In genomic region chr4:117109330-117109729, GRCm38 (mm10) we compare ENCODE assay signal across 24 mouse cellular contexts. TPM values are rescaled to one million over a fixed set of nuclear protein-coding genes. Genes with fewer than 3 reads are reported as not detected.
"Had no signal": no experiment of that assay in that cellular context is flagged by ENCODE, and none has a peak within 500 bp of the region (broad histone marks: within the 10 kb centered on the region; RNA-seq: fewer than 3 reads in every experiment).

No protein-coding gene starts in this region.

- H3K4me2 ChIP-seq: lung, embryonic 15.5 days; midbrain, embryonic 12.5 days; neural tube, embryonic 12.5 days had no signal

- H3K4me3 ChIP-seq: lung, embryonic 15.5 days; megakaryocyte, embryonic 14.5 days; midbrain, embryonic 12.5 days; neural tube, embryonic 12.5 days had no signal

- H3K9ac ChIP-seq: liver, postnatal 0 days; lung, embryonic 15.5 days; midbrain, embryonic 12.5 days; neural tube, embryonic 12.5 days had no signal

- H3K4me1 ChIP-seq: midbrain, embryonic 12.5 days; neural tube, embryonic 12.5 days had no signal

- H3K9me3 ChIP-seq: lung, embryonic 15.5 days; megakaryocyte, embryonic 14.5 days; midbrain, embryonic 12.5 days; neural tube, embryonic 12.5 days had no signal

- ATAC-seq: liver, postnatal 0 days; lung, postnatal 0 days; midbrain, embryonic 16.5 days had no signal

- H3K27ac ChIP-seq: lung, embryonic 15.5 days; macrophage; midbrain, embryonic 12.5 days; neural tube, embryonic 12.5 days had no signal

- H3K27me3 ChIP-seq: lung, embryonic 15.5 days; neural tube, embryonic 12.5 days had no signal

- DNase-seq: liver, postnatal 0 days; lung, adult 2 months; lung, postnatal 14 days; lung, postnatal 36 days; midbrain, embryonic 14.5 days; retina, postnatal 1 day; right cerebral cortex, adult 18-20 months; right cerebral cortex, postnatal 25 days; right cerebral cortex, postnatal 4 days; thymus, adult 18-20 months; thymus, postnatal 14 days; thymus, postnatal 36 days had no signal

RNA-seq across cellular contexts. Expression of gene Ptch2, which starts 13.5 kb away (rescaled TPM):
- total RNA-seq: monocyte, adult 5-6 weeks had no signal
- polyA plus RNA-seq: macrophage had no signal

RNA-seq across cellular contexts. Expression of gene Tctex1d4, which starts 17.3 kb away (rescaled TPM):
- total RNA-seq: megakaryocyte progenitor cell, adult 5-6 weeks; monocyte, adult 5-6 weeks; neutrophil, adult 5-6 weeks had no signal
- polyA plus RNA-seq: liver, postnatal 0 days; midbrain, embryonic 12.5 days; midbrain, embryonic 14.5 days; neural tube, embryonic 12.5 days; neural tube, embryonic 14.5 days; stomach, embryonic 14.5 days had no signal
